Mouse (Mus musculus): Measurements from ENCODE around the gene Rras. TPM values are rescaled to one million over a fixed set of nuclear protein-coding genes. Genes with fewer than 3 reads are reported as not detected.

The Rras gene
- polyA plus RNA-seq, 1 experiment from 2014 or later: 43.2 TPM

- ATAC-seq (replicated peaks; ENCODE audit: low FRiP score): no peak
- 90% methylated on average over 23 of the region's 23 CpGs for WGBS
Observed at GRCm38 (mm10) chr7:45048923-45049657, 31.3 kb downstream of the Rras start.

DNA sequence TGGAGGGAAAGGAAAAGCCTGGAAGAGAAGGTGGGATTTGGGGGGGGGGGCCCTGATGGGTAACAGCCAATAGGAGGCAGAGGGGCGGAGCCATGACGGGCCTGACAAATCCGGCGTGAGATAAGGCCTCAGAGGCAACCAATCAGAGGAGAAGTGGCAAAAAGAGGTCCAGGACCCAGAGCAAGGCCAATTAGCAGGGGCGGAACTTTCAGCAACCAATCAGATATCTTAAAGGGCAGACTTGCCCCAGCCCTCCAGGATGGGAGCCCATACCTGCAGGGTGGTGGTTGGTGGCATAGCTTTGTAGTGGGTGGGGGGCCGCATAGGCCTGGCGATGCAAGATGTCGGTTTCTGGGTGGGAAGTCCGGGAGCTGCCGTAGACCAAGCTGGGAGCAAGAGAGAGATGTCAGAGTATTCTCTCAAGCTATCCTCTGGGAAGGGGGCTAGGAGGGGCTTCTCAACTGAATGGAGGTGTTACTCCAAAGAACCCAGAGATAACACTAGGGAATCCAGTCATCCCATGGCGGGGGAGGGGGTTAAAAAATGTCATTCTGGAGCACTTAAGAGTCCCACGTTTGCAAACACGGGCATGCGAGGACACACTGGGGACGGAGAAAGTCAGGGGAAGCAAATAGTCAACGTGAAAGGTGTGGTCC is 33.3 kb downstream of the Rras start:
- H3K9ac ChIP-seq: peak overlapping the region; percentile 87
- H3K36me3 ChIP-seq: peaks cover 50% of the 10 kb centered on the region
- H3K4me3 ChIP-seq (replicated peaks): peak overlapping the region; percentile 80
- H3K27me3 ChIP-seq: no peaks in the 10 kb centered on the region
- H3K9me3 ChIP-seq (replicated peaks): no peaks in the 10 kb centered on the region
- 6% methylated on average over 16 of the region's 16 CpGs for WGBS
- H3K27ac ChIP-seq: peak overlapping the region; percentile 100
- H3K4me1 ChIP-seq: peaks cover 46% of the 10 kb centered on the region
- peak overlapping the region; percentile 97 for H3K4me2 ChIP-seq
- peak; percentile 13; the same call in 1 of the 2 replicates for ATAC-seq (replicated peaks; ENCODE audit: low FRiP score)

More at GRCm38 (mm10) chr7:45048923-45049657, 31.3 kb downstream of the Rras start:
- H3K4me3 ChIP-seq (replicated peaks): no peak overlapping the region
- H3K9me3 ChIP-seq (replicated peaks): no peaks in the 10 kb centered on the region
- H3K4me1 ChIP-seq: peaks cover 41% of the 10 kb centered on the region
- no peaks in the 10 kb centered on the region for H3K27me3 ChIP-seq
- H3K4me2 ChIP-seq: no peak overlapping the region
- no peak overlapping the region for H3K27ac ChIP-seq
- H3K36me3 ChIP-seq: peaks cover 69% of the 10 kb centered on the region
- no peak overlapping the region for H3K9ac ChIP-seq

- H3K9ac ChIP-seq: peak overlapping the region; percentile 87
- peak overlapping the region; percentile 100 for H3K27ac ChIP-seq
- H3K36me3 ChIP-seq: peaks cover 44% of the 10 kb centered on the region
- peak overlapping the region; percentile 80 for H3K4me3 ChIP-seq (replicated peaks)
- 1% methylated on average over 13 of the region's 13 CpGs for WGBS
- H3K4me2 ChIP-seq: peak overlapping the region; percentile 97
- H3K9me3 ChIP-seq (replicated peaks): no peaks in the 10 kb centered on the region
- H3K4me1 ChIP-seq: peaks cover 43% of the 10 kb centered on the region
- H3K27me3 ChIP-seq: no peaks in the 10 kb centered on the region
- no peak for ATAC-seq (replicated peaks; ENCODE audit: low FRiP score)
Observed at GRCm38 (mm10) chr7:45051601-45051974, 33.8 kb downstream of the Rras start.

DNA sequence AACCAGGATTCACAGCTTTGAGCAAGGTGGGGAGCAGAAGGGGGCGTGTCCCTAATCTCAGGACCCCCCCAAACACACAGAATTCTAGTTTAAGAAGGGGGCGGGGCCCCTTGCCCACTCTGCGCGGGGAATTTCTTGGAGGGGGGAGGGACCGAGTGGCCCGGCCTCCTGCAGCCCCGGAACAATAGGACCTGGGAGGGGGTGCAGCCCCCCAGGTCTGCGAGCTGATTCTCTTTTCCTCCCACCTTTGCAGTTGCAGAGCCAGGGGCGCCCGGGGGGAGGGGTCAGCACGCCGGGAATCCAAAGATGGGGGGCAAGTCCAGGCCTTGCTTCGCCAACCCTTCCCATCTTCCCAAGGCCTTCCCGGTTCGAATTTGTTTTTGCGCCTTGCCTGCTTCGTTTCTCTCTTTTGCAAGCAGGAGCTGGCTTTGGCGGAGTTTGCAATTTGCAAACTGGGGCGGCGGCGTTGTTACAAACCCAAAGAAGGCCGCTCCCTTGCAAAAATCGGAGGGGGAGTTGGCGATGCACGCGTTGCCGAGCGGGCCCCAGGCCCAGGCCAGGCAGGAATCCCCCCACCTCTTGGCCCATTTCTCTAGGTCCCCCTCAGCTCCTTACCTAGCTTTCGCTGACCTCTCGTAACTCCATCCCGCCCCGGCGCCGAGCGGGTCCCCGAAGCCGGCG is 34.6 kb downstream of the Rras start:
- Histone ChIP-seq H3K9me3 (replicated peaks) (no peaks in the 10 kb centered on the region), H3K36me3 (peaks cover 37% of the 10 kb centered on the region), H3K4me2 (peak overlapping the region; percentile 97), H3K27ac (peak overlapping the region; percentile 100), H3K27me3 (no peaks in the 10 kb centered on the region), H3K9ac (peak overlapping the region; percentile 87), H3K4me3 (replicated peaks) (peak overlapping the region; percentile 80), H3K4me1 (peaks cover 39% of the 10 kb centered on the region)
- under 1% methylated on average over 37 of the region's 38 CpGs for WGBS
- no peak for ATAC-seq (replicated peaks; ENCODE audit: low FRiP score)

- no peak for ATAC-seq (replicated peaks; ENCODE audit: low FRiP score)
Observed at GRCm38 (mm10) chr7:45052862-45053116, 35.0 kb downstream of the Rras start, which contains the start of gene Prr12. TSS of gene Prr12 (minus strand) at chr7:45052881.

GRCm38 (mm10) chr7:45053117-45053930 is 35.6 kb downstream of the Rras start:
- Histone ChIP-seq H3K4me1 (peaks cover 39% of the 10 kb centered on the region), H3K9ac (peak overlapping the region; percentile 87), H3K27ac (peak overlapping the region; percentile 100), H3K4me2 (peak overlapping the region; percentile 97), H3K9me3 (replicated peaks) (no peaks in the 10 kb centered on the region), H3K27me3 (no peaks in the 10 kb centered on the region), H3K4me3 (replicated peaks) (peak overlapping the region; percentile 80), H3K36me3 (peaks cover 27% of the 10 kb centered on the region)
- ATAC-seq (replicated peaks; ENCODE audit: low FRiP score): peak; percentile 47
- under 1% methylated on average over 50 of the region's 59 CpGs for WGBS

More at GRCm38 (mm10) chr7:45052862-45053116, 35.0 kb downstream of the Rras start, which contains the start of gene Prr12:
- Histone ChIP-seq H3K4me3 (replicated peaks) (peak within 1 kb of the TSS; percentile 80), H3K9ac (peak within 1 kb of the TSS; percentile 87), H3K9me3 (replicated peaks) (no peaks in the 10 kb centered on the region), H3K4me1 (peaks cover 39% of the 10 kb centered on the region), H3K36me3 (peaks cover 32% of the 10 kb centered on the region), H3K27me3 (no peaks in the 10 kb centered on the region), H3K27ac (peak within 1 kb of the TSS; percentile 100), H3K4me2 (peak within 1 kb of the TSS; percentile 97)
- WGBS: 0% methylated on average over 9 of the region's 18 CpGs

GRCm38 (mm10) chr7:45053931-45054510 is 36.3 kb downstream of the Rras start:
- WGBS: under 1% methylated on average over 33 of the region's 33 CpGs
- peak; percentile 95 for ATAC-seq (replicated peaks; ENCODE audit: low FRiP score)

GRCm38 (mm10) chr7:45056329-45056971 is 38.7 kb downstream of the Rras start:
- WGBS: 68% methylated on average over 14 of the region's 14 CpGs
- H3K27ac ChIP-seq: no peak overlapping the region
- peaks cover 33% of the 10 kb centered on the region for H3K4me1 ChIP-seq
- no peaks in the 10 kb centered on the region for H3K27me3 ChIP-seq
- no peak overlapping the region for H3K4me2 ChIP-seq
- H3K36me3 ChIP-seq: peaks cover 10% of the 10 kb centered on the region; the same call in 1 of the 2 replicates
- H3K9ac ChIP-seq: no peak overlapping the region
- no peak for ATAC-seq (replicated peaks; ENCODE audit: low FRiP score)
- H3K4me3 ChIP-seq (replicated peaks): no peak overlapping the region
- no peaks in the 10 kb centered on the region for H3K9me3 ChIP-seq (replicated peaks)

More at GRCm38 (mm10) chr7:45053931-45054510, 36.3 kb downstream of the Rras start:
- peak overlapping the region; percentile 97 for H3K4me2 ChIP-seq
- peaks cover 20% of the 10 kb centered on the region for H3K36me3 ChIP-seq
- no peaks in the 10 kb centered on the region for H3K27me3 ChIP-seq
- H3K27ac ChIP-seq: peak overlapping the region; percentile 100
- H3K9me3 ChIP-seq (replicated peaks): no peaks in the 10 kb centered on the region
- peak overlapping the region; percentile 80 for H3K4me3 ChIP-seq (replicated peaks)
- peaks cover 40% of the 10 kb centered on the region for H3K4me1 ChIP-seq
- peak overlapping the region; percentile 87 for H3K9ac ChIP-seq

- Histone ChIP-seq H3K4me2 (no peak overlapping the region), H3K4me1 (peaks cover 32% of the 10 kb centered on the region), H3K27me3 (no peaks in the 10 kb centered on the region), H3K36me3 (peaks cover 10% of the 10 kb centered on the region; the same call in 1 of the 2 replicates), H3K4me3 (replicated peaks) (no peak overlapping the region), H3K9me3 (replicated peaks) (no peaks in the 10 kb centered on the region), H3K9ac (no peak overlapping the region), H3K27ac (no peak overlapping the region)
- no peak for ATAC-seq (replicated peaks; ENCODE audit: low FRiP score)
Observed at GRCm38 (mm10) chr7:45056972-45057348, 39.2 kb downstream of the Rras start.

GRCm38 (mm10) chr7:45058607-45059571 is 41.1 kb downstream of the Rras start:
- Histone ChIP-seq H3K36me3 (peaks cover 10% of the 10 kb centered on the region; the same call in 1 of the 2 replicates), H3K4me3 (replicated peaks) (no peak overlapping the region), H3K4me2 (no peak overlapping the region), H3K9me3 (replicated peaks) (no peaks in the 10 kb centered on the region), H3K27me3 (no peaks in the 10 kb centered on the region), H3K4me1 (peaks cover 34% of the 10 kb centered on the region), H3K27ac (no peak overlapping the region), H3K9ac (no peak overlapping the region)
- WGBS: 81% methylated on average over 10 of the region's 10 CpGs
- ATAC-seq (replicated peaks; ENCODE audit: low FRiP score): no peak

Measured in kidney, embryonic 15.5 days (tissue).